Mouse (Mus musculus) CD4-positive, CD25-positive, alpha-beta regulatory T cell, adult 4 months (primary cell): ENCODE measurements around the gene Nrxn1. TPM values are rescaled to one million over a fixed set of nuclear protein-coding genes. Genes with fewer than 3 reads are reported as not detected.

Source experiments
- ATAC-seq: one replicate; pipeline ENCODE4 v1.8.0; 2017
- polyA plus RNA-seq, 2 experiments: library from polyadenylated mRNA; unstranded; fragments of 100-300 nt; shearing (Covaris generic); gene quantifications; one replicate each; pipeline ENCODE4 v1.2.1; 2017

The Nrxn1 gene
- polyA plus RNA-seq = under 1 TPM in 1 of 2 experiments, not detected in 1; 0.34 TPM

DNA sequence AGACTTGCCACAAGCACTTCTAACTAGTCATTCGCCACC is at the start of gene Nrxn1:
TSS of gene Nrxn1 (minus strand) at position 30 of the 39 bp plus-strand sequence.
- ATAC-seq = no peak

DNA sequence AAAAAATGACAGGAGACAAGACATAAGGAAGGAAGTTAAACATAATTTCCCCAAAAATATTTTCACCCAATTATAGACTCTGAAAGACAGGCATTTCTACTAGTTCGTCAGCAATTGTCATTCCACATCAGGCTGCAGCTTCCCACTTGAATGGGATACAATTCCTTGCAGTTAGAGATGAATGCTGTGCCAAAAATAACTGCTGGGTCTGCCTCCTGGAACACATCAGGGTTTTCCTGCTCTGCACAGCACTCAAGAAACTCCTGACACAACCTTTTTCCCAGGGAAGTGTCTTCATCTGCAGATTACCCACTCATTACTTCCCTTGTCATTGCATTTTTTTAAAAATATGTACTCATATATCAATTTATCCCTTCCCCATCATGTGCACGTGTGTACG is 44.0 kb upstream of the Nrxn1 start:
- ATAC-seq = no peak

DNA sequence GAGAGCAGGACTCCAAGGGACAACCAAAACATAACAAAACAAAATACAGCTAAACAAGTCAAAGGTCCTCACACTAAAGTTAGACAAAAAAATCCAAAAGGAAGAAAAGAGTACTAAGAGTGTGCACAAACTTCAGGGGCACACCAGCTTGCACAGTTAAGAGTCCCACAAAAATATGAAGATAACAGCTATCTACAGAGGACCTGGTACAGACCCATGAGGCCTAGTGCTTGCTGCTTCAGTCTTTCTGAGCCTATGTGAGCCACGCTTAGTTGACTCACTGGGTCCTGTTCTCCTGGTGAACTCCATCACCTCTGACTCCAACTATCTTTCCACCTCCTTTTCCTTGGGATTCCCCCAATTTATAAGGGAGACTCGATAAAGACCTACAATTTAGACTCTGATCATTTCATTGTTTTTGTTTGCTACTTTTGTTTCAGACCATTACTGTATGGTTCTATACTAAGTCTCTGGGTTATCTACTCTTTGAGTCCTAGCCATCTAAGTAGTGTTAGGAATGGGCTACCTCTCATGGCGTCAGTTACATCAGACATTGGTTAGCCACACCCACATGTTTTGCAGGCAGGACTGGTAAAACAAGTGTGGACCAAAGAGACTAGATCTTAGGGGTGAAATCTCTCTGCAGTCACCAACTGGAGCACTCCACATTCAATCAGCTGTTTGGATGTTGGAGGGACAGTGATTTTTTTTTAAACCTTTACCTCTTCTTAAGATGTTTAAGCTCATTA is 20.2 kb upstream of the Nrxn1 start:
- ATAC-seq = no peak

DNA sequence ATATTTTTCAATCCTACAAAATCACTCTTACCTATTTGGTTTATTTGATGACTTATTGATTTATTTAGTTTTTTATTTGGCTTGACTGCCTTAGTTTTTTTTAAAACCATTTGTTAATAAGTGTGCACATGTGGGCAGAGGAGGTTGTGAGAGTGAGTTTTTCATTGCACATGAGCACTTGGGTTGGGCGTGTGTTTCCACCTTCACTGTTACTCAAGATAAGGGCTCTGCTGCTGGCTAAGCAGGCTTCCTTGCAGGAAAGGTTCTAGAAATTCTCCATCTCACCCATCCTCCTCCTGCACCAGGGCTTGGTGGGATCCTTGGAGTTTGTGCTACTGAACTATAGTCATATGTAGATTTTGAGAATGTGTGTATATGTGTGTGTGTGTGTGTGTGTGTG is 19.2 kb upstream of the Nrxn1 start:
- no peak for ATAC-seq

DNA sequence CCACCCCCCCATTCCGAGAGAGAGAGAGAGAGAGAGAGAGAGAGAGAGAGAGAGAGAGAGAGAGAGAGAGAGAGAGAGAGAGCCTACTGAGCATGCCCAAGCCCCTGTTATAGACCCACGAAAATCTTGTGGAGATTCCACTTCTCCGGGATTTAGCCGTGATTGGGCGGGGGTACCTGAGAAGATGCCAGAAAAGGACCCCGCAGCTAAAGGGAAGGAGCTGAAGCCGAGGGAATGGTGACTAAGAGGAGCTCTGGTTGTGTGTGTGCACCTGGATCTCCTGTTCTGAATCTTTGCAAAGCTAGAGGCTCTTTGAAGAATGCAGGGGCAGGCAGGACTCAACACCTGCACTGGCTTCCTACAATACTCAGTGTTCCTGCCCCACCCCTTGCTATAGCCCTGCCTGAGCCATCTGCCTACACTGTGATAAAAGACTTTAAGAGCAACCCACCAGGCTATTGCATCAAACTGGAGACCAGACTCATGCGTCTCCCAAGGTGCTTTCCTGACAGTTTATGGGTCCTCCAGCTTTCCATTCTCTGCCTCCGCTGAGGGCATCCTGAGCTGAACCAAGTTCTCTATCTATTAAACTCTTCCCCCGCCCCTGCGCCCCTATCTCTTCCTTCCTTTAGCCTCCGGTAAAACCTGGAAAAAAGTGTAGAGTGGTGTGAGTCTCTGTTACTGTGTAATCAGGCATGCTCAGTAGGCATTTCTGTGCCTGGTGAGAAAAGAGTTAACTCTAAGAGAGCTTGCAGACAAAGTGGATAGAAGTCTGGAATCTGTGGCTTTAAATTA is 407 bp upstream of the Nrxn1 start:
- no peak for ATAC-seq

DNA sequence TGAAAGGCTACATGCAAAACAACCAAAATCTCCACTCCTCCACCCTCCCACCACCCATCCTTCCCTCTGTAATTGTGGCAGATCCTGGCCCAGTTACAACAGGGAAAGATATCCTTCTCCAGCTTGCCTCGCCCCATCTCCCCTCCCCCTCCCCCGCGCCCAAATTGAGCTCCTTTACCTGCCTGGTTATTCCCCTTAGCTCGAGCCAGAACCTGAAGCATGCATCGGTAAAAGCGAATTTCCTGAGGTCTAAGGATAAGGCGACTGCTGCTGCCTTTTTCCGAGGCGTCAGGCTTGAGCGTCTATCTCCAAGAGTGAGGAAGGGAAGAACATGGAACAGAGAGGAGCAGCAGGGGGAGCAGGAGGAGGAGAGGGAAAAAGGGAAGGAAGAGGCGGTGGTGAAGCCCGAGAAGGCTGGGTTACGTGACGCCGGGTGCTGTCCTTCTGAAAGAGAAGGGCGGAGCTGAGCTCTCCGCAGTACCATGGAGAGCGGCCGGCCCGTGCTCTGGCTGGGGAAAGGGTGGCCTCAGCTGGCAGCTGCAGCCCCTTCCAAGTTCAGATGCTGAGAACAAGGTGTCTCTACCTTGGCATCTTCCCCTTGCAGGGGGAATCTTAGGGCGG is 340 bp downstream of the Nrxn1 start:
- no peak for ATAC-seq

DNA sequence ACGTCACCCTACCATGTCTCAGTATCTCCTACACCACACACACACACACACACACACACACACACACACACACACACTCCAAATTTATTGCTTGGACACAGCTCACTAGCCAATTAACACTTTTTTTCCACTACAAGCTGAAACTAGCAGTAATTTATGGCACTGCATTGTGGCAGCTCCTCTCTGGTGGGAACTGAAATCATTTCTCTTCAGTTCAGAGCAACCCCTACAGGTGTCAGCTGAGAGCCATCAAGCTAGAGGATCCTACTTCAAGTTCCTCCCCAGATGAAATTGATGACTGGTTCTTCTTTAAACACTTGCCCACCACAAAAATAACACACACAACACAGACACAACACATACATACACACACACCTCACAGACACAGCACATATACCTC is 2.2 kb downstream of the Nrxn1 start:
- ATAC-seq = no peak

DNA sequence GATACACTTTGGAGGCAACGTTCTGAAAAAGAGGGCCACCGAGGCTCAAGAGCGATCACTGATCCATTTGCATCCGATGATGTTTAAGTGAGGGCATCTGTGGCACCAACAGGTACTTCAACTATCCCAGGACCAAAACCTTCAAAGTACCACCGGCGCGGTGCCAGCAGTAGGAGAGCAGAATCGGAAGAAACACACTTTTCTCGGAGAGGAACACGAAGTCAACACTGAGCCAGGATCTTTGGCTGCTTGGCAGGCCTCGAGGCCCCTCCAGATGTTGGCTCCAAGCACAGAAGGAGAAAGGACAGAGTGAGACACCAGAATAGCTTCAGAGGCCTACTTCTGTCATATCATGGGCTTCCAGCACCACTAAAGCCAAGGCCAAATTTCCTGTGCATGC is 3.9 kb downstream of the Nrxn1 start:
- ATAC-seq = no peak

DNA sequence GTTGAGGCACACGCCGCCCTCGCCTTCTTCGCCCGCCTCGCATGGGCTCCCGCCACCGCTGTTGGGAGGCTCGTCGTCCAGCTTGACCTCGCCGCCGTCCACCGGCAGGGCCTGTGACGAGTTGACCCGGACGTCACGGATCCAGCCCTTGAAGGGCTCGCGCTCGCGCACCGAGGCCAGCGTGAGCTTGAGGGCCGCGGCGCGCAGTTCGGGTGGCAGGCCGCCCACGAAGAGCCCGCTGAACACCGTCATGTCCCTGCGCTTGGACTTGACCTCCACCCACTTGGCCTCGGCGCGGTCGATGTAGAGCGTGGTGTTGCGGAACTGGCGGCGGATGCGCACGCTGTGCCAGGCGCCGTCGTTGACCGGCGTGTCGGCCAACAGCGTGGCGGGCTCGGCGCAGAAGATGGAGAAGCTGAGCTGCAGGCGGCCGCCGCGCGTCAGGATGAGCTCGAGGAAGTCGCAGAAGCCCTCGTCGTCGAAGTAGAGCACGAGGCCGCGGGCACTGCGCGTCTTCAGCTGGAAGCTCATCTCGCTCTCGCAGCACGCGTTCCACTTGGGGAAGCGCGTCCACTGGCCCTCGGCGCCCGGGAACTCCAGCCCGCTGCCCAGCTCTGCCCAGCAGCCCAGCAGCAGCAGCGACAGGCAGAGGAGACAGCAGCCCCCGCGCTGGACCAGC is 4.7 kb downstream of the Nrxn1 start:
- ATAC-seq = no peak

DNA sequence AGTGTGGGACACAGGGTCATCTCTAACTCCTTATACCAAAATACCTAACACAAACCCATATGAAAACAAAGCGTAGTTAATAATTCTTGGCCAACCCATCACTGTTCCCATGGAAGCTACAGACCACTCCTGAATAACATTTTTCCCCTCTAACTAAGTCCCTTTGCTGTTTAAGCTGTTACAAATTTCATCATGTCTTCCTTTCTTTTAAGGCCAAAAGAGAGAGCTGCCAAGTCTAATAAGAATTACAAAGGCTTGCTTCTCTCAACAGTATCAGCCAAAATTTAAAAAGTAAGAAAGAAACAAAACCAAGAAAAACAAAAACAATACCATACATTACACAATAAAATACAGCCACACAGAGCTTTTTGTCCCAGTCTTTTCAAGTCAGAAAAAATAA is 6.5 kb downstream of the Nrxn1 start:
- no peak for ATAC-seq

DNA sequence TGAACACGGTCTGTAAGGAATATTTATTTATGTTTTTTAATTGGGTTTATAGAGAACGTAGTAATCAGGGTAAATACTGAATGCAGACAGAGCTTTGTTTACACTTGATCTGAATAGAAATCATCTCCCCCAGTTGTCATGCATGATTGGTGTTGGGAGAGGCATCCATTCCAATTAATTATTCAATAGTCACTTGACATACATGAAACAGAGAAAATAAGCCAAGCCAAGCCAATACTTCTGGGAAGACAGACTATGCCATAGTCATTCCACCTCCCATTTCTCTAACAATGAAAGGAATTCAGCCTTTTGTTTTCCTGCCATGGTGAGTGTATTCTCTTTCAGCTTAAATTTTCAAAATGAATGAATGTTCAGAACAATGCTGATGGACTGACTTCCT is 7.5 kb downstream of the Nrxn1 start:
- no peak for ATAC-seq

DNA sequence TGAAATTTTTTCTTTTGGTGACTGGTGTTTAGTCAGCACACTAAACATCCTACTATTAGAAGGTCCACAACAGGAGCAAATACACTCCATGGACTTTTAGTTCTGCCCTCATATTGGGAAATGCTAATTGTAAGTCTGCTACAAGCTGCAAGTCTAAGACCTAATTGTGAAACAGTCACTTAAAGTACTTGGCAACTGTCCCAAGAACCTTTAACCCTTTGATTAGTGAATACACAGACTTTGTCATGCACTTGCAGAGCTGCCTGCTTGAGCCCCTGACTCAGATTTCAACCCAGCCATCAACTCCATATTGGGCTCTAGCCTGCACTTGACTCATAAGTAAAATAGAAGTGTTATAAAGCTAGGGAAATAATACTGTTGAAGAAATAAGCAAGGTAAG is 13.8 kb downstream of the Nrxn1 start:
- ATAC-seq = no peak

DNA sequence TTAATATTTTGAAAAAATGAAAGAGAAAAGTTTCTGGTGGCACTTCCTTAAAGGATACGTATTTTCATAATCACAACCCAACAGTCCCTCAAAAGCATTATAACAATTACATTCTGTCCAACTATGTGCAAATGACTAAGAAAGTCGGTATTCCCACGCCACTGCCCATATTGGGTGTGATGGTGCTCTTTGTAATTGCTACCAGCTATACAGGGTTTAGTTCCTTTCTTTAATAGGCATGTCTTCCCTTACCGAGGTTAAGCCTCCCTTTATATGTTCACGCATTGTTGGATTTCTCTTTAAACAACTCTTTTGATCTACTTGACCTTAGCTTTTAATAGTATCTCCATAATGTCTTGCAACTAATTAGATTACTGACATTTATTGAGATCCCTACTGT is 18.1 kb downstream of the Nrxn1 start:
- ATAC-seq = no peak

DNA sequence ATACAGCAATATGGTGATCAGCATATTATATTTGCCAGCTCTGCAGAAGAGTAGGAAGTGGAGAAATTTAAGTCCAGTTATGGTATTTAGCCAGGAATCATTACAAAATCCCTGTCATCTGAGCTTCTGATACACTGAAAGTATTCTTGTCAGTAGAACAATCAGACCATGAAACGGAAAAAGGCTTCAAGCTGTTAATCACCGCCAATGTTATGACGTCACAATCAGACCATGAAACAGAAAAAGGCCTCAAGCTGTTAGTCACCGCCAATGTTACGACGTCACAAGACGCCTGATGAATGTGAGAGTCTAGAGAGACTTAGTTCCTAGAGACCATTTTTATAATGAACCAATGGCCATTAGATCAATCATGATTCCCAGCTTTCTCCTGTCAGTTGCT is 59.4 kb downstream of the Nrxn1 start:
- no peak for ATAC-seq

DNA sequence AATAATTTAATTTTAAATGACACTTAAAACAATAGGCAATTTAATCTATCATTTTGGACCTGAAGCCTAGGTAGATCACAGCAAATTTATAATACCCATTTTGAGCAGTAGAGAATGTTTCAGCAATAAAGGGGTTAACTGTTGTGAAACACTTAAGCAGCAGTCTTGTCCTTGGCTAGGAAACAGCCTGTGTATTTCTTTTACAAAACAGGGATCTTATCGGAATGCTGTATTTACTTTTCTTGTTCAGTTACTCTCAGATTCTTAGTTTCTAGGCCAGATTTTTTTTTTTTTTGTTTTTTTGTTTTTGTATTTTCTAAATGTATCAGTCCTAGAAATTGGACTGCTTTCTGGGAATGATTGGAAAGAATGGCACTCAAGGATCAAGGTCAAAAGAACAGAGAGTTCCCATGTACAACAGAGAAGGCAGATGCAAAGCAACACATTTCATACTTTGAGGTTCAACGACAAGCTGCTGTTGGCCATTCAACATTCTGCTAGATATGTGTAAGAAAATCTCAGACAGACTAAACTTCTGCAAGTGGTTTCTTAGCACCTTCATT is 67.7 kb downstream of the Nrxn1 start:
- ATAC-seq = no peak

DNA sequence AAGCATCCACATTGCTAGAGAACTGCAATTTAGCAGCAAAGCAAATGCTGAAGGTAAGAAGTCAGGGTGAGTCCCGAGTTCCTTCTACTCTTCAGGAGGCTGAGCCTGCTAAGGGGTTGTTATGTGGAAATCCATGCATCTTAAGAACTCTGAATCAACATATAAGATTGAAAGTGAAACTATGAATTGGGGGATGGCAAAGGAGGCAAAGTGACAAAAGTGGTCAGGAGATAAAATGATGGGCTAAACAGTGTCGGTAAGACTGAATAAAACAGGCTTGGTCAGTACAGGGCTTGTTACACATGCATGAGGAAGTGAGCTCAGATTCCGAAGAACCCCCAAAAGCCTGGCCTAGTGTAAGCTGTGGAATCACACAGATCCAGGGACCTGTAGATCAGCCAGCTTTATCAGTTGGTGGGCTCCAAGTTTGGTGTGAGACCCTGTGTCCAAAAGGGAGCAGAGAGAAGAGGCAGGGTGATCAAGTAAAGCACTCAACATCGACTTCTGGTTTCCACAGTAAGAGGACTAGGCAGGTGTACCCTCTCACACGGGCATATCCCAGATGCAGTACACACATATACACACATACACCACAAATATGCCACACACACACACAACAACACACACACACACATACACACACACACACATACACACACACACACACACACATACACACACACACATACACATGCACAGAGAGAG is 85.3 kb downstream of the Nrxn1 start:
- no peak for ATAC-seq

DNA sequence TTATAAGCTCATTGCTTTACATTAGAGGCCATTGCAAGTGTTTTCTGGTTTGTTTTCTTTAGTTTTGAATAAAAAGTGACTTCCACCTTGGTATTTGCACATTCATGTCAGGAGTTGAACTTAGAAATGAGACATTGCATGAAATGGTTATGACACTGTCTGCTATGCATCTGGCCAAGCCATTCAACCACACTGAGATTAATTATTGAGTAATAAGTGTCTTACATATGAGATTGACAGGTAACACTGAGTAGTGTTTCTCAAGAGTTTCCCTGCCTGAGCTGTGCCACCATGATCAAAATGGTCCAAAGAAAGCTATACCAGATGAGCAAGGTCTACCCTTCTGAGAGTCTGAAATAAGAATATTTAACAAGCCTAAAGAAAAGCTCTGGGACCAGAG is 92.5 kb downstream of the Nrxn1 start:
- ATAC-seq = no peak

DNA sequence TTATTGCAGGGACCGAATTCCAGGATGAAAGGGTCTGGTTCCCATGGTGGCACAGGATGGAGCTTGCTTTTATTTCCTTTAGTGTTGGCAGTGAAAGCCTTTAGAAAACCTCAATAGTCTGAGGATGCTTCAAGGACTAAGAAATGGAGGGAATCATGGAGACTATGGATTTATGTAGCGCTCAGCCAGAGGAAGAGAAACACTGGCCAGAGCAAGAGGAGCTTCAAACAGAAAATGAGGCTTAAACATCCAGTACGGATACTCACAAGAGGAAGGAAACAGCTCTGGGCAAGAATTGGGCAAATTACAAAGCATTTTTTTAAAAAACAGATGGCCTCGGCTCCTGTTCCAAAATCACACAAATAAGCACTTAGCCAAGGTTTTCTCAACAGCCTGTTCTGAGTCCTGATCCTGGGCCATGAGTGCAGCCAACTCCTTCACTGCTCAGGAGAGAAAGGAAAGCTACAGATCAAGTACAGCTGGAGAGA is 93.2 kb downstream of the Nrxn1 start:
- ATAC-seq = no peak

DNA sequence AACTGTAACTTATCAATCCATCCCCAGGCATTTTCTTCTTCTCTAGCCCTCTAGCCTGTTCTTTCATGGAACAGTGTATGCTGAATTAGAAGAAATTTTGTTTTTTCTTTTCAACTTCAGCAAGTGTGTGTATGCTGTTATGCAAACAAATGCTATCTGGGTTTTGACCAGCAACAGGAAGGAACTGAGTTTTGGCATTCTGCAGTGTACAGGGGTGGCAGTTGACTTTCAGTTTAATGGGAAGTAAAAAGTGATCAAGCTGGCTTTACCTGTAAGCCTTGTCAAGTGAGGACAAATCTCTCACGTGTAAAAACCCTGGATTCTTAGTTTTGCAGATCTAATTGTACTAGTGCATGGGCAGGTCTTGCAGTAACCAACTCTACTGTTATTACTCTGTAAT is 95.2 kb downstream of the Nrxn1 start:
- no peak for ATAC-seq

DNA sequence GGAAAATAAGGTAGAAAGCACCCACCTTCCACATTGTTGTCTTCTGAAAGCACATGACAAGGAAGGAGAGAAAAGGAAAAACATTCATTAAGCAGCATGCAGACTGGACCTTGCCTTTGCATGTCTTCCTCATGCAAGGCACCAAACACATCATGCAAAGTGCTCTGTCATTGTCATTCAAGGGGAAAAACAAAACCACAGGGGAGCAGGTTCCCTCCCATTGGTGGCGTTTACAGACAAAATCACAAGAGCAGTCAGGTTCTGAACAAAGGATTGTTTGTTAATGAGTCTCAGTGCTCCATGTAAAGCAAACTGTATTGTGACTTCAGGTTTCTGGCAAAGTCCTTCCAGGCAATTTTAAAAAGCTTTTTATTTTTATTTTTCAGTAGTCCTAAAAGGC is 97.4 kb downstream of the Nrxn1 start:
- ATAC-seq = no peak

DNA sequence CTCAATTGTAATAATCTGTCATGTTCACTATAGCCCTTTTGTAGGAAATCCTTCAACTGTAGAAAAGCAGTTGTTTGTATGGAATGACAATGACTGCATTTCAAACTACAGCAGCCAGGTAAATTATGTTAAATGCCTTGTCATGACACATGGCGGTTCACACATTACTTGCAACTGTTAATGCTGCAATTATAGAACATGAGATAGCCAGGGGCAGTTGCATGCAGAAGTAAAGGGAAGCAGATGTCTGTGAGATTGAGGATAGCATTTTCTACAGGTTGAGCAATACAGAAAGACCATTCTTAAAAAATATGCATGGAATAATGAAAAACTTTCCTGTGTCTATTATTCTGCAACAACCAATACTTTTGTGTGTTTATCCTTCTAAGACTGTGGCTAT is 98.6 kb downstream of the Nrxn1 start:
- ATAC-seq = no peak

DNA sequence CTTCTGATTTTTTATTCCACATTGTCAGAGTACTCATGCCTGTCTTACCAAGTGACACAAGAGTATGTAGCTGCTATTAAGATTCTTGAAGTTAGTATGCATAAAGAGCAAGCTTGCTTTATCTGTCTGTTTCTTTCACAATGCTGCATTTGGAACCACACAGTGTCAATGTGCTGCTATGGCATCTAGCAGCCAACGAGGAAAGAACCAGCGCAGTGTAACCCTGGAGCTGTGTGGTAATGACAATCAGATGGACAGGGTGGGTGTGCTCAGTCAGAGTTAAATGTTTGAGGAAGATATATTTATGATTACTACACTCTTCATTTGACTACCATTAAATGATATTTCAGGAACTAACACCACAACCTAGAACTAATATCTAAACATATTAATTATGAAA is 102.1 kb downstream of the Nrxn1 start:
- no peak for ATAC-seq
